Mouse (Mus musculus): ENCODE measurements at regions not wholly inside any gene's neighbourhood (a gene's known extent, or its start where the extent isn't known, plus 50 kb on each side); places are given as distances from the start of the nearest gene placed in this dataset.

- DNase-seq (ENCODE audit: low read depth) = no peak
Measured at GRCm38 (mm10) chr11:31721908-31722307, 50.2 kb upstream of the Bod1 start.

- DNase-seq (ENCODE audit: low read depth) = no peak
Measured at GRCm38 (mm10) chr11:31724506-31724905, 52.8 kb upstream of the Bod1 start.

DNA sequence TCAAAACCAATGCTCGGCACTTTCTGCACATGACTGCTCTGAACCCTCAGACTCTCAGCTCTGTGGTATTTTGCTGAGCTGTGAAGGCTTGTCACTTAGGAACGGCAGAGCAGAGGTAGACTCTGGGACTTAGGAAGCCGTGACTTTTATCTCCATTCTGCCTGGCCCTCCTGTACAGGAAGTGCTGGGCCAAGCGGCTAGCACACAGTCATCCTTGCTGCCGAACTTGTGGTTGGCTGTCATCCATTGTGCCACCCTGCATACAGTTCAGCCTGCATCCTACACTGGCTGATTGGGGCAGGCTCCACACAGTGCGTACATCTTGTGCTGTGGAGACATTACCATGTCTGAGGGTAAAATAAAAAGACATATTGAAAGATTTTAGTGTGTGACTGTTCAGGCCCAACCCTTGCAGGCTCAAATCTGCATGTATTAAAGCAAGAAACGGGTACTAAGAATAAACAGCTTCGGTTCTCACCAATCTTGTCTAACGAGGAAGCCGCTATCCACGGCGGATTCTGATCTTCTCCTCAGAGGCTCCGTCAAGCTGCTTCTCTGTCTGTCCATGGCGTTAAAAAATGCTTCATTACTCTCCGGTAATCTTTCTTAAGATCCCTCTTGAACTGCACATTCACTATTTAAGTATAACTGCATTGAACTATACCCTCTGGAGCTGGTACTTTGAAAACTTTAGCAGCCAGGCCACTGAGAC lies 54.4 kb upstream of the Bod1 start:
- DNase-seq (ENCODE audit: low read depth) = no peak

GRCm38 (mm10) chr11:31727289-31727688 lies 55.6 kb upstream of the Bod1 start:
- no peak for DNase-seq (ENCODE audit: low read depth)

GRCm38 (mm10) chr11:31729728-31730127 lies 58.0 kb upstream of the Bod1 start:
- no peak for DNase-seq (ENCODE audit: low read depth)

DNA sequence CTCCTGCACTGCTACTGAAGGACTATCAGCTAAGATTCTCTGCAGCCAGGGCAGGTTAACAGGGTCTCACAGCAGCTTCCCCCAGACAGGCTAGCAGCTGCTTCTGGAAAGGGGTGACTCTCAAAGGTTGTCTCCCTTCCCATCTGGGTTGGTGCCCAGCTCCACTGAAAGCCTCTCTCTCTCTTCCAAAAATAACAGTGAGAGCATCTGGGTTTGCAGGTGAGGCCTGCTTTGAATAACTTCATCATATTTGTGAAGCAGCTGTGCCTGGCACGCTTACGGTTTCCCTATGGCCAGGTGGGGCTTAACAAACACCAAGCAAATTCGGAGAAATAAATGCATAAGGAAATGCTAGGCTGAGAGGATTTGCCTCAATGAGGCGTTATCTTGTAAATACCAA lies 58.5 kb upstream of the Bod1 start:
- no peak for DNase-seq (ENCODE audit: low read depth)

GRCm38 (mm10) chr11:31730680-31731079 lies 59.0 kb upstream of the Bod1 start:
- DNase-seq (ENCODE audit: low read depth) = no peak

GRCm38 (mm10) chr11:31731459-31731858 lies 59.8 kb upstream of the Bod1 start:
- DNase-seq (ENCODE audit: low read depth) = no peak

GRCm38 (mm10) chr11:31732342-31732741 lies 60.7 kb upstream of the Bod1 start:
- DNase-seq (ENCODE audit: low read depth) = no peak

GRCm38 (mm10) chr11:31732958-31733357 lies 61.3 kb upstream of the Bod1 start:
- no peak for DNase-seq (ENCODE audit: low read depth)

GRCm38 (mm10) chr11:31734091-31734490 lies 62.4 kb upstream of the Bod1 start:
- DNase-seq (ENCODE audit: low read depth) = no peak

DNA sequence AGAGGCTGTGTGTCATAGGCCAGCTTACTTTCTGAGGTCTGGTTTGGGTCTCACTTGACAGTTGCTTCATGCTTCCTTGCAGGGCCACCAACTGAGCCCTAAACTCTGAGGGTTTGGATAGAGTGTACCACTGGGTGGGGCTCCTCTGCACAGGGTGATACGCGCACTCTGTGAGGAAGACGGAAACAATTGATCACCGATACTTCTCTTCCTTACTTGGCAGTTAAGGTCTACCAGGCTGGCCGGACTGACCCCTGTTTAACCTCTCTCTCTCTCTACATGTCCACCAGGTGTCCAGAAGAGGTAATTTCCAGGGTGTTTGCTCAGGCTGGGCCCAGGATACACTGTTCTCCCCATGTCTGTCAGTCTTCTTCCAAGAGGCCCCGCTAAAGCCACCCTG lies 63.6 kb upstream of the Bod1 start:
- DNase-seq (ENCODE audit: low read depth) = no peak

- no peak for DNase-seq (ENCODE audit: low read depth)
Measured at GRCm38 (mm10) chr11:31736086-31736485, 64.4 kb upstream of the Bod1 start.

DNA sequence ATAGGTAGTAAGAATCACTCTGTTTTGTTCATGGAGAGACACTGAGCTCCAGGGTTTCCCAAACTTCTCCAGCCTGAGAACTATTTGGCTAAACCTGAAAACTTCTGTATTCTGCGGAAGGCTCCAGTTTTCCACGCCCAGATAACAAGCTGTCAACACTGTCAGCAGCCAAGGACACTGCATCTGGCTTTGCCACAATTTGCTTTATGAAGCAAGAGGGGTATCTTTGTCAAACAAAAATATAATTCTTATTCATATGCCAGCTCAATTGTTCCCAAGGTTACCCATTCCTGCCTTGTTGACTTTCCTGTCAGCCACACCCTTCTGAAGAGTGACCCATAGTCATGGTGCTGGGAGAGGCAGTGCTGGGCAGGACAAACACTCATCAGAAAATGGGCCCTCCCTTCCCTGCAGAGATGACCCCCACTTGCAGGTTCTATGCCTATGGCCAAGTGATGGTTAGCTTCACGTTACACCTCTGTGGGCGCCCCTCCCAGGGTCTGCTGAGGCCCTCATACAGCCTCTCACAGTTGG lies 64.9 kb upstream of the Bod1 start:
- no peak for DNase-seq (ENCODE audit: low read depth)

GRCm38 (mm10) chr11:31738148-31739021 lies 66.7 kb upstream of the Bod1 start:
- no peak for DNase-seq (ENCODE audit: low read depth)

DNA sequence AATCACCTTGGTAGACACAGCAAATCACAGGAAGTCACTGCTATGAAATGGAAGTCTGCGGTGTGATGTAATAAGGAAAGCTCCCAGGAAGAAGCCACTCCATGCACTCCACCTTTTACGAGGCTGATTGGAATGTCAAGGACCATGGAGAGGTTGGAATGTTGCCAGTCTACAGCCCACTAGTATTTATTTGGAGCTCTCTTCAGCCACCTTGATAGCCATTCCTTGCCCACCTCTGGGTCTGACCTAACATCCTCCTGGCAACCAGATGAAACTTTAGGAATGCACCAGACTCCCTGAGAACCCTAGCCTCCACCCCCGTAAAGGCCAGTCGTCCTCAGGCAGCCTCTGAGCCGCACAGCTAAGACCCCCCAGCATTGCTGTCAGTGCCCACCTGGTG lies 68.7 kb upstream of the Bod1 start:
- DNase-seq (ENCODE audit: low read depth) = no peak

- DNase-seq (ENCODE audit: low read depth) = no peak
Measured at GRCm38 (mm10) chr11:31742160-31742559, 70.5 kb upstream of the Bod1 start.

GRCm38 (mm10) chr11:31744076-31744785 lies 72.5 kb upstream of the Bod1 start:
- DNase-seq (ENCODE audit: low read depth) = no peak

DNA sequence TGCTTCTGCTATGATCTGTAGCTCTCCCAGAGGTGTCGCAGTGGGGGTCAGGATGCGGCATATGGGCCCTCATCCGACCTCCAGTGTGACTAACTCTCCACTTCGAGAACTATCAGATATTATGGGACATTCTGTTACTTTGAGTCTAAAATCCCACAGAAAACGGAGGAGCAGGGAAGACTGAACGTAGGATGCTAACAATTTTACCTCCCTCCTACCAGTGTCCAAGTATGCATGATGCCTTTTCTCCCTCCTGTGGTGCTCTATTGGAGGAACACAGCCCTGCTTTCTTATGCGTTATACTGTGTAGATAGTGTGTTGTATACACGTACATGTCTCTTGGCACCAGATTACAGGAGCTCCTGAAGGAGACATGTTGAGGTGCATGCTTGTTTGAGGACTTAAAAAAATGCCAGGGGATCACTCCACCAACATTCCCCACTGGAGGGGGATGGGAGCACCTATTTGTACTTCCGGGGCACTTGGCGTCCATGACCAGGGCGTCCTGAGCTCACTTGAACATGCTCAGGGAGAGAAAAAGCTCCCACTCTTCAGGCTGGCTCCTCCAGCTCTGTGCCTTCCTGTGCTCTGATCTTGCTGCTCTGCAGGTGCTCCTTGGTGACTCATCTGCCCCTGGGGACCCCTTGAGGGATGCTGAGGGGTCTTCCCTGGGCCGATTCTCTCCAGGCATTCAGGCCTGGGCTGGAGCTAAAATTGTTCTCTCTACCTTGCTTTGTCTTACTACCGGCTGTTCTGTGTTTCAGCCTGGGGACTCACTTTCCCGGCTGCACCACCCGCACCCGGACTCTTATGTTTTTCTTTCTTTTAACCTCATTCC lies 73.6 kb upstream of the Bod1 start:
- no peak for DNase-seq (ENCODE audit: low read depth)

DNA sequence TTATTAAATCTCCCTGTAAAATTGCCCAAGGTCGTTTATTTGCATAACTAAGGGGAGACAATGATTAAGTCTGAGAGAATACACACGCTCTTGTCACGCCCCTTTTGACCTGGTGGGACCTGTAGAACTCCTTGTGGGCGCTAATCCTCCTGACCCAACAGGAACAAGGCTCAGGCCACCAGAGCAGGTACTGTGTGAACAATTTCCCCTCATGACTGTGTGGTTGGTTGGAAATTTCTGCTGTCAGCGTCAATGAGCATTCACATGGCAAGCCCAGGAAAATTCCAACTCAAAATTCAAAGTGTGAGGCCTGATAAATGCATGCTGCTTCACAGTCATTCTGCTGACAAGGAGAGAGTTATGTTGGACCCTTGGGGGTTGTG lies 74.2 kb upstream of the Bod1 start:
- DNase-seq (ENCODE audit: low read depth) = no peak

DNA sequence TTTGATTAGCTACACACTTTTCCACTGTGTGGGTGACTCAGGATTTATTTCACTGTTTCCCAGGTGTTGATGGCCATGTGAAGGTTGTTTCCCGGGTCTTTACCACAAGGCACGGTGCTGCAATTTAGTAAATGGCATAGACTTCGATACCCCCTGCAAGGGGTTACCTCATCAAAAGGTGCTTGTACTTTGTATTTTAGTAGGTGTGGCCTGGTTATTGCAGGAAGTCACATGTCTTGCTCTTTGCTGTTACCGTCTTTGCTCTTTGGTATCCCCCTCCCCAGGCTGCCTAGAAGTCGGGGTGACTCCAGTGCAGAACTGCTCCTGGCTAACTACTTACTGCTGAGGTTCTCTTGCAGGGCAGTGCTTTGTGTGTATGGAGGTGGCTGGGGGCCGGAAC lies 74.8 kb upstream of the Bod1 start:
- DNase-seq (ENCODE audit: low read depth) = no peak

GRCm38 (mm10) chr11:31746939-31747338 lies 75.3 kb upstream of the Bod1 start:
- no peak for DNase-seq (ENCODE audit: low read depth)

Data from NIH3T3 (cell line).